Mouse (Mus musculus): Measurements from ENCODE around the gene Dicer1.

DNA sequence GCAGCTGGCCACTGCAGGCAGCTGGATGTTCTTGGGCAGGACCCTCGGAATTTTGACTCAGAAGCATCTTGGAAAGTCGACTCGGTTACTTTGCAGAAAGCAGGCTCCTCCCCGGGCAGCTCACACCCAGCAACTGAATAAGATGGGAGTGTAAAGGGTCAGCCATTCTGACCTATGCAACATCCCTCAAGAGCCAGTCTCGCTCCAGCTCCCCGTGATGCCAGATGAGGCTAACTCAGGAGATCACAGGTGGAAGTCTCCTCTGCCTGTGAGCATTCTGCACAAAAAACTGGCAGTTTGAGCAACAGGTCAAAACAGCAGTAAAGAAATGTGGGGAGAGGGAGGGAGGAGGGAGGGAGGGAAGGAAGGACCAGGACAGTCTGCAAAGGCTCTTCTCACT, 100.5 kb downstream of the Dicer1 start:
- no peak for TF ChIP-seq POLR2A (IDR thresholded peaks at IDR 0.05; ENCODE audit: borderline replicate concordance, extremely low read depth, low read depth, low read length)
- TF ChIP-seq CTCF (IDR thresholded peaks at IDR 0.05; ENCODE audit: insufficient read depth, low read length), result no peak
